Mouse (Mus musculus) midbrain, embryonic 15.5 days (tissue): ENCODE results near the gene Cdh3. TPM values are rescaled to one million over a fixed set of nuclear protein-coding genes. Genes with fewer than 3 reads are reported as not detected.
A peak's percentile ranks its signal among the peaks of the same experiment; 100 is the strongest.

Source experiments
- ATAC-seq: fragments of 200-750 bp; cut with Nextera tagmentation; replicated peaks from 2 replicates; pipeline ENCODE4 v1.8.0; 2017; ENCODE audit warnings: moderate TSS enrichment
- H3K27ac ChIP-seq: fragments of 300-500 bp; sonication (generic); 2 replicates; pipeline ENCODE4 v1.5.1; 2015; ENCODE audit warnings: mild to moderate bottlenecking, inconsistent platforms
- H3K27me3 ChIP-seq: fragments of 300-500 bp; sonication (generic); replicated peaks from 2 replicates; pipeline ENCODE4 v1.6.1; 2015; ENCODE audit warnings: inconsistent platforms
- H3K36me3 ChIP-seq: fragments of 300-500 bp; sonication (generic); replicated peaks from 2 replicates; pipeline ENCODE4 v1.6.1; 2015; ENCODE audit warnings: inconsistent platforms
- H3K4me1 ChIP-seq: fragments of 300-500 bp; sonication (generic); 2 replicates; pipeline ENCODE4 v1.6.1; 2015; ENCODE audit warnings: inconsistent platforms
- H3K4me2 ChIP-seq: fragments of 300-500 bp; sonication (generic); 2 replicates; pipeline ENCODE4 v1.6.1; 2015; ENCODE audit warnings: inconsistent platforms, mild to moderate bottlenecking, moderate library complexity
- H3K4me3 ChIP-seq: fragments of 300-500 bp; sonication (generic); 2 replicates; pipeline ENCODE4 v1.5.1; 2015; ENCODE audit warnings: mild to moderate bottlenecking, inconsistent platforms
- H3K9ac ChIP-seq: fragments of 300-500 bp; sonication (generic); 2 replicates; pipeline ENCODE4 v1.6.1; 2015; ENCODE audit warnings: mild to moderate bottlenecking, inconsistent platforms
- H3K9me3 ChIP-seq: fragments of 300-500 bp; sonication (generic); 2 replicates; pipeline ENCODE4 v1.6.1; 2016; ENCODE audit warnings: inconsistent platforms
- WGBS: fragments of 180-500 bp; shearing (Covaris S2); methylation state at CpG from one replicate; pipeline ENCODE4 v1.1.7; 2015; ENCODE audit warnings: mixed read lengths; 5-methylcytosine and 5-hydroxymethylcytosine counted together
- polyA plus RNA-seq: library from polyadenylated mRNA; unstranded; fragments of >200 nt; fragmentation: Nextera tagmentation; extraction: Ambion mirVana; gene quantifications from 2 replicates; pipeline ENCODE4 v1.2.1, GENCODE M21; 2015

Cdh3 gene
- 0.80 and 1.1 TPM in 2 replicates for polyA plus RNA-seq

DNA sequence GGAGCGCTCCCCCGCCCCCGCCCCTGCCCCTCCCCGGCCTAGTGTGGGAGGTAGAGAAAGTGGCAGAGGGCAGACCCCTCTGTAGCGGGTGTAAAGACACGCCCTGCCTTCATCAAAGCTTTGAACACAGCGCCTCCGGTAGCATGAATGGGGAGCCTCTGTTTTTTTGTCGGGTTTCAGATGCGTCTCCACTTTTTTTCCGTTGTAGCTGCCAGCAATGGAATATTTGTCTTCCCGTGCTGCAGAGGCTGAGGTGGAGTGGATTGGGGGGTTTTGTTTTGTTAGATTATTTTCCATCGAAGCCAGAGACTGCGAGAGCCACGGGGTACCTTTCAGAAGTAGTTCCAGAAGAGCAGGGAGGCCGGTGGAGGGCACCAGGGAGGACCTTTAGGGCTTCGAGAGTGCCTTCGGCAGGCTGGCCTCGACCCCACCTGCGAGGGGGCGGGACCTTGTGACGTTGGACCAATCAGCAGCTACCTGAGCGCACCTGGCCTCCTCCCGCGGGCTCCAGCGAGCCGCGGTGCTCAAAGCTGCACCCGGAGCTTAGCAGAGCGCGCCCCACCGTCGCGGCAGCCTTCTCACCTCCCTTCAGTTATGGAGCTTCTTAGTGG is at the start of gene Cdh3:
Gene Cdh3, plus strand, starts transcription at position 527 of the 611 bp plus-strand sequence.
- Histone ChIP-seq H3K9ac (peak within 1 kb of the TSS; percentile 35), H3K27ac (no peak within 1 kb of the TSS), H3K4me3 (peak within 1 kb of the TSS; percentile 38), H3K27me3 (peaks cover 59% of the 10 kb centered on the region), H3K9me3 (no peaks in the 10 kb centered on the region), H3K4me2 (peak within 1 kb of the TSS; percentile 72), H3K36me3 (no peaks in the 10 kb centered on the region), H3K4me1 (peaks cover 34% of the 10 kb centered on the region)
- ATAC-seq: peak; percentile 37; the same call in 1 of the 2 replicates
- 1% methylated on average over 34 of the region's 34 CpGs for WGBS

DNA sequence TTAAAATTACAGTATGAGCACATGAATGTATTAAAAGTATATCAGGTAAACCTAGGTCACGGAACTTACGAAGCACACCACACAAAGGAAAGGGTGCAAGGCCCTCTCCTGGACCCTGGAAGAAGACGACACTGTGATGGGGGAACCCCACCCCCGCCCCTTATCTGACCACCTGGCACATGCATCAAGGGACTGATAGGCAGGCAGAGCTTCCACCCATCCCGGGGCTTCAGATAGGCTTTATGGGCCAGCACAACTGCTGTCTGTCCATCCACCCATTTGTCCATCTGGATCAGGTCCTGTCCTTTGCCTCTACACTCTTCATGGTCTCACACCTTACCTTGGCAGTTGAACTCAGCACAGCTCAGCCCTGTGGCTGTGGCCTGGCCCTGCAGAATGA is 48.6 kb upstream of the Cdh3 start:
- H3K4me1 ChIP-seq: no peaks in the 10 kb centered on the region
- no peak overlapping the region for H3K9ac ChIP-seq
- no peaks in the 10 kb centered on the region for H3K36me3 ChIP-seq
- H3K9me3 ChIP-seq: no peaks in the 10 kb centered on the region
- WGBS: 91% methylated on average over 5 of the region's 5 CpGs
- no peak for ATAC-seq
- no peak overlapping the region for H3K4me2 ChIP-seq
- no peaks in the 10 kb centered on the region for H3K27me3 ChIP-seq
- H3K4me3 ChIP-seq: no peak overlapping the region
- no peak overlapping the region for H3K27ac ChIP-seq

DNA sequence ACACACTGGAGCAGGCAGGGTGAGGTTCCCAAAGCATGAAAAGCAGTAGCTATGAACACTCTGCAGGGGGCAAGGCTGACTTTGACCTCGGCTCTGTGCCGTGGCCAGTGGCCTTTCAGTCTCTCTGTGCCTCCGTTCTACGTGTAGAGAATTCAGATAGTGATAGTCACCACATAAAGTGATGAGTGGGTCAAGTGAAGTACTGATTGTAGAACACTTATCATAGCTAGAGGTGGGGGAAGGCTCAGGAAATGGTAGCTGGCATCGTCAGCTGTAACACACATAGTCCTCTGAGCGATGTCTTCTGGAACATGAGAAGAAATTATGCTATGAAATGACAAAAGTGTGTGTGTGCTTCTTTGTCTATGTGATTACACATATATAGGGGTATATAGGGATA is 46.9 kb upstream of the Cdh3 start:
- Histone ChIP-seq H3K27ac (no peak overlapping the region), H3K4me2 (no peak overlapping the region), H3K9me3 (no peaks in the 10 kb centered on the region), H3K27me3 (no peaks in the 10 kb centered on the region), H3K4me1 (no peaks in the 10 kb centered on the region), H3K9ac (no peak overlapping the region), H3K4me3 (no peak overlapping the region), H3K36me3 (no peaks in the 10 kb centered on the region)
- WGBS: 82% methylated on average over 6 of the region's 6 CpGs
- ATAC-seq: no peak

DNA sequence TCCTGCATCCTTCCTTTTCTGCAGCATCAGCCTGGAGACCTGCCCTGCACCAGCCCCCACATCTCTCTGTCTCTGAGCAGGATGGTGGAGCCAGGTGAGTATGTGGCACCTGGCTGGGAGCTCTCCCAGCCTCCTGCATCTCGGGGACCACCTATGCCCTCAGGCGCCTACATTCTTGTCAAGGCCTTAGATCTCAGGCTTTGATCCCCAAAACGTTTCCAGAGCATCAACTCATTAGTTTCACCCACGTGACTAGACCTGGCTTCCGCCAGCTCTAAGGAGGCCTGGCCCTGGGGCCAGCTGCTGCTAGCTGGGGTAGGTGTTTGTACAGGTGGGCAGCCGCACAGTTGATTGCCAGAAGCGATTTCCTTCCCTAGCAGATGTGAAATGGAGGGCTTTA is 41.2 kb upstream of the Cdh3 start:
- ATAC-seq: no peak
- Histone ChIP-seq H3K27me3 (no peaks in the 10 kb centered on the region), H3K4me1 (no peaks in the 10 kb centered on the region), H3K27ac (no peak overlapping the region), H3K4me3 (no peak overlapping the region), H3K4me2 (no peak overlapping the region), H3K9me3 (no peaks in the 10 kb centered on the region), H3K36me3 (no peaks in the 10 kb centered on the region), H3K9ac (no peak overlapping the region)
- WGBS: 59% methylated on average over 7 of the region's 7 CpGs

DNA sequence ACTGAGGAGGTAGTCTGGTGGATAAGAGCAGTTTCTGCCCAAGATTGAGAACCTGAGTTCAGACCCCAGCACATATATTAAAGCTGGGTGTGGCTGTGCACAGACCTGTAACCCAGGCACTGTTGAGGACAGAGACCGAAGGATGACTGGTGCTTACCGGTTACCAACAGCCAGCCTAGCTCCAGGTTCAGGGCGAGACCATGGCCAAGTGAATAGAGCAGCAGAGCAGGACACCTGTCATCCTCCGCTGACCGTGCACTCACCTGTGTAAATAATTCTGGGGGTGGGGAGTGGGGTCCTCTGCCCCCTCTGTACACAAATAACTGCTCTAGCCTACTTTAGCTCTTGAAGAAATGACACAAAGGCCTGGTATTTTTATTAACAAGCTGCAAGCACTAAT is 36.7 kb upstream of the Cdh3 start:
- H3K36me3 ChIP-seq: no peaks in the 10 kb centered on the region
- no peak overlapping the region for H3K27ac ChIP-seq
- no peak for ATAC-seq
- H3K4me2 ChIP-seq: no peak overlapping the region
- H3K9me3 ChIP-seq: no peaks in the 10 kb centered on the region
- no peak overlapping the region for H3K9ac ChIP-seq
- WGBS: 90% methylated on average over 5 of the region's 5 CpGs
- no peaks in the 10 kb centered on the region for H3K4me1 ChIP-seq
- H3K4me3 ChIP-seq: no peak overlapping the region
- H3K27me3 ChIP-seq: no peaks in the 10 kb centered on the region

DNA sequence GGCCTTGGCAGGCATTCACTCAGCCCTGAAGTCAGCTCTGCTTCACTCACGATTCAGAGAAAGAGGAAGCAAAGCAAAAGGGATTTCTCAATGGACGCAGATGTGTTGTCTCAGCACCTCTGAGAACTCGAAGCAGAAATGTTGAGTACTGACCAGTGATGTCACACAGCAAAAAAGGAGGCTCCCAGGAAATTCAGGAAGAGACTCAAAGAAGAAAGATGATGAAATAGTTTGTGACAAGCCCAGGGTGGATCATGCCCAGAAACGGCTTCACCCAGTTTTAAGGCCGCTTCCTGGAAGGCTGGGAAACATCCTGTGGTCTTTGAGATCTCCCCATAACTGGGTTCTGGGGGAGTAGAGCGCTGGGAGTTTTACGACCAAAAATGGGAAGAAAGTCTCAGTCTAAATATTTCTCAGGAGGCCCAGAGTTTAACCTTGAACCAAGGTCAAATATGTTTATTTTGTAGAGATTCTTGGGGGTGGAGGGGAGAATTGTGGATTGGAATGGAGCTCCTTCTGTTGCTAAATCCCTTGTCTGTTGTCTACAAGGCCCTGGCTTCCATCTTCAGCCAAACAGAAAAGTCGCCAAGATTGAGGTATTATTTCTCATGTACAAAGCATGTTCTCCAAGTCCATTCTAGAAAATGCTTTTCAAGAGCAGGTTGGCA is 10.5 kb upstream of the Cdh3 start, which contains the start of gene 6030452D12Rik:
Gene 6030452D12Rik, plus strand, starts transcription at position 505 of the 668 bp plus-strand sequence.
- H3K4me3 ChIP-seq: no peak within 1 kb of the TSS
- H3K27me3 ChIP-seq: no peaks in the 10 kb centered on the region; the same call in 1 of the 2 replicates
- no peaks in the 10 kb centered on the region for H3K9me3 ChIP-seq
- WGBS: 84% methylated on average over 8 of the region's 8 CpGs
- H3K36me3 ChIP-seq: no peaks in the 10 kb centered on the region
- no peak within 1 kb of the TSS for H3K4me2 ChIP-seq
- no peaks in the 10 kb centered on the region for H3K4me1 ChIP-seq
- H3K27ac ChIP-seq: no peak within 1 kb of the TSS
- no peak for ATAC-seq
- H3K9ac ChIP-seq: no peak within 1 kb of the TSS

DNA sequence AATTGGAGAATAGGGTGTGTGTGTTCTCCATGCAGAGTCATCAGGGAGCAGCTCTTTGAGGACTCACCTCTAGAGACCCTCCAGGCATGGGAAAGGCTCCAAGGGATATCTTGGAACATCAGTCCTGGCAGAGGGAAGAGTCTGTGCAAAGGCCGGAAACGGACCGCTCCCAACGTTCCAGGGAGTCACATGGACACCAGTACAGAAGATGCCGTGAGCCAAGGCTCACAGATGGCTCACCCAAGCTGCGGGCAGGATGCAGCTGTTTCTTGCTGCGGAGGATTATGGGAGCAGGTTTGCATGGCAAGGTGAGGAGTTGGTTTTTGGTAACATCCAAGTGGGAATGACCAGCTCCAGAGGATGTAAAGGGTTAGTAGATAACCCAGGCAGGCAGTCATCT is 6.5 kb upstream of the Cdh3 start:
- Histone ChIP-seq H3K9me3 (no peaks in the 10 kb centered on the region), H3K4me1 (peaks cover 13% of the 10 kb centered on the region), H3K36me3 (no peaks in the 10 kb centered on the region), H3K4me3 (no peak overlapping the region), H3K9ac (no peak overlapping the region), H3K27ac (no peak overlapping the region), H3K27me3 (peaks cover 16% of the 10 kb centered on the region), H3K4me2 (no peak overlapping the region)
- ATAC-seq: no peak
- WGBS: 93% methylated on average over 7 of the region's 7 CpGs

DNA sequence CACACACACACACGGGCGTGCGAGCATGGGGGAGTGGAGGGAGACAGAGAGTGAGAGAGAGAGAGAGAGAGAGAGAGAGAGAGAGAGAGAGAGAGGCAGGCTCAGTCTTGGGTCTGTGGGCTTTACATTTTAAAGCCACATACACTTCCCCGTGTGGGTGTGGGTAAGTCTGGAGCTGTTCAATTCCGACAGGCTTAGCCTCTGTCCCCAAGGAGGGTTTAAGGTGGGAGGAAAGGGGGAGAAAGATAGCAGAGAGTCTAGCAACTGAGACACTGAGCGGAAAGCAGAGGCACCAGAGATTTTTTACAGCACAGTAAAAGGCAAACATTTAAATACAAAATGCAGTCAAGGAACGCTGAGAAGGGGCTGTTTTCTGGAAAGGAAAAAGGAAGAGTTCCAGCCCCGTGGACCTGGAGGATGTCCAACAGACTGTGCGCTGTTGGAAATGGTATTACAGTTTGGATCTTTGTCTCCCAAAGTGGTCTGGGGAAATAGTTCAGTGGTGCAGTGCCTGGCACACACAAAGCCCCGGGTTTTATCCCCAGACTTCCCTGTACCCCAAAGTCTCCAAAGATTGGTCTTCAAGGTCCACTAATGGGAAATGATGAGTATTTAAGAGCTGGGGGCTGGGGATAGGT is 5.2 kb upstream of the Cdh3 start:
- H3K4me3 ChIP-seq: no peak overlapping the region
- H3K36me3 ChIP-seq: no peaks in the 10 kb centered on the region
- no peak overlapping the region for H3K4me2 ChIP-seq
- H3K27ac ChIP-seq: no peak overlapping the region
- no peak overlapping the region for H3K9ac ChIP-seq
- H3K9me3 ChIP-seq: no peaks in the 10 kb centered on the region
- H3K27me3 ChIP-seq: peaks cover 28% of the 10 kb centered on the region
- peaks cover 19% of the 10 kb centered on the region for H3K4me1 ChIP-seq
- no peak for ATAC-seq
- 58% methylated on average over 10 of the region's 10 CpGs for WGBS

DNA sequence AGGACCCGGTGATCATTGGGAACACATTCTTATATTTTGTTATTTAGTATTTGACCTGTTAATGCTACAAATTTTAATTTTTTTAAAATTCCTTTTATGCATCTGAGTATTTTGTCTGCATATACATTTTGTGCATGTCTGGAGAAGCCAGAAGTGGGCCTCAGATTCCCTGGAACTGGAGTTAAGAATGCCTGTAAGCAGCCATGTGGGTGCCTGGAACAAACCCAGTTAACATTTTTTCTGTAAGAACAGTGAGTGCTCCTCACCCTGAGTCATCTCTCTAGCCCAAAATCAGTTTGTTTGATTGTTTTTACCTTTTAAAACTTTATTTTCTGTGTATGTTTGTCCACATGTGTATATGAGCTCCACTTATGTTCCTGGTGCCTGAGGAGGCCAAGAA is 4.6 kb upstream of the Cdh3 start:
- H3K4me2 ChIP-seq: no peak overlapping the region
- peaks cover 34% of the 10 kb centered on the region for H3K27me3 ChIP-seq
- no peaks in the 10 kb centered on the region for H3K9me3 ChIP-seq
- H3K9ac ChIP-seq: no peak overlapping the region
- no peak for ATAC-seq
- no peak overlapping the region for H3K4me3 ChIP-seq
- H3K4me1 ChIP-seq: peaks cover 25% of the 10 kb centered on the region
- WGBS: 93% methylated on average over 1 of the region's 1 CpGs
- H3K27ac ChIP-seq: no peak overlapping the region
- H3K36me3 ChIP-seq: no peaks in the 10 kb centered on the region

DNA sequence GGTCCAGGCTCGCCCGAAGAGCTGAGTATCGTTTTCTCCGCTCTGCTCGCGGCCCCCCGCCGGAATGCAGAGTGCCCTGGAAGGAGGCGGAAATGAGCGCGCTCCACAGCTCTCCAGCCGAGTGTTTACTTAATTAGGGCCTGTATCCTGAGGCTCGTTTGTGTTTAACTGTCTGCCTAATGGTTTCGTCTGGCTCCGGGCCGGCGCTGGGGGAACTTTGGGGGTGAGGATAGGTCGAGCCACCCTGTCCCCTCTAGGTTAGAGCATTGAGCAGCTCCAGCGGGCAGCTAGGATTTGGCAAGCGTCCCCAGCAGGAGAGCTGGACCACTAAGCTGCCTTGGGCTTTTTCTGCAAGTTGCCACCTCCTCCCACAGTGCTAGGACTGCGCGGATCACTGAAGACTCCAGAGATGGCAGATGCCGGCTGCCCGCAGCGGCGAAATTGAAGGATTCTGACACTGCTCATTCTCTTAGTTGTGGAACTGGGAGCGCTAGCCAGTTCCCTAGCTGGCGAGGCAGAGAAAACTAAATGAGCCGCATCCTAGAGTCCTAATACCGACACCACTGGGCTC is 2.8 kb upstream of the Cdh3 start:
- WGBS: under 1% methylated on average over 30 of the region's 30 CpGs
- H3K4me1 ChIP-seq: peaks cover 34% of the 10 kb centered on the region

DNA sequence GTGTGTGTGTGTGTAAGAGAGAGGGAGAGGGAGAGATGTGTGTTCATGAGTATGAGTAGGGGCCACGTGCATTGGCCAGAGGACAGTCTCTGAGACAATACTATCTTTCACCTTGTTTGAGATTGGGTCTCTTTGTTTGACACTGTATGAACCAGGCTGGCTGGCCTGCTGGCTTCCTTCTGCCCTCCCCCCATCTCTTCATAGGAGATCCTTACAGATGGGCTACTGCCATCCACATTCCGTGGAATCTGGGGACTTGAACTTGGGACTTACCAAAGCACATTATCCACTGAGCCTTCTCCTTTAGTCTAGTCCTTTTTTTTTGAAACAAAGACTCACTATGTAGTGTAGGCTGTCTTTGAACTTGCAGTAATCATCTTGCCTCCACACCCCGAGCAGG is 2.2 kb upstream of the Cdh3 start:
- Histone ChIP-seq H3K4me2 (peak overlapping the region; percentile 71), H3K36me3 (no peaks in the 10 kb centered on the region), H3K9ac (no peak overlapping the region), H3K27me3 (peaks cover 57% of the 10 kb centered on the region), H3K4me3 (no peak overlapping the region; the same call in 1 of the 2 replicates), H3K4me1 (peaks cover 34% of the 10 kb centered on the region), H3K27ac (no peak overlapping the region), H3K9me3 (no peaks in the 10 kb centered on the region)
- ATAC-seq: peak; percentile 17; the same call in 1 of the 2 replicates
- 23% methylated on average over 3 of the region's 3 CpGs for WGBS

More for the DNA sequence above, 2.8 kb upstream of the Cdh3 start:
- H3K9ac ChIP-seq: peak overlapping the region; percentile 34
- no peaks in the 10 kb centered on the region for H3K36me3 ChIP-seq
- ATAC-seq: peak; percentile 60
- H3K9me3 ChIP-seq: no peaks in the 10 kb centered on the region
- peaks cover 51% of the 10 kb centered on the region for H3K27me3 ChIP-seq
- 0 out of 2 replicates have a peak overlapping the region, but pooled peaks have one; percentile 9 for H3K27ac ChIP-seq
- H3K4me3 ChIP-seq: peak overlapping the region; percentile 29
- H3K4me2 ChIP-seq: peak overlapping the region; percentile 71

DNA sequence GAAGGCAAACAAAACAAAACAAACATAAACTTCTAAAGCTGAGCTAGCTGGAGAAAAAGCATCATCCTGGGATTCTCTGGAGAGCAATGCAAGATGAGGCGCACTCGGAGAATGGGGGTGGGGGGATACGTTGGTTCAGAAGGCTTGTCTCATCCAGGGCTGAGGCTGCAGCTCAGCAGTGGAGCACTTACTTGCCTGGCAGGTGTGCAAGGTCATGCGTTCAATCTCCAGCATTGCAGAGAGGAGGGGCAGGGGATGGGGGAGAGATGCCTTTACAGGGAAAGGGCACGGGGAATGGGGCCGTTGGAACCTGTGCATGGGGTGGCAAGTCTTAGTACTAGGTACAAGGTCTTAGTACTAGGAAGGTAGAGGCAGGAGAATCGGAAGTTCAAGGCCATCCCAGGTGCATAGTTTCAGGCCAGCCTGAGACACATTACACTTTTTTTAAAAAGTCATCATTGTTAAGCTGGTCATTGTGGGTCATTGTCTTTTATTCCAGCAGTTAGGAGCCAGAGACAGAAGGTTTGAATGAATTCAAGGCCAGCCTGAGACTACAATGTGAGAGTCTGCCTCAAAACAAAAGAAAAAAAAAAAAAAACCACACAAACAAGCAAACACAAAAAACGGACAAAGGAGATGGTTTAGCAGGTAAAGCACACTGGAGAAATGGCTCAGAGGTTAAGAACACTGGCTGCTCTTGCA is 1.5 kb upstream of the Cdh3 start:
- H3K27ac ChIP-seq: no peak overlapping the region
- no peak overlapping the region for H3K4me3 ChIP-seq
- WGBS: 55% methylated on average over 8 of the region's 8 CpGs
- peaks cover 34% of the 10 kb centered on the region for H3K4me1 ChIP-seq
- H3K4me2 ChIP-seq: no peak overlapping the region
- peaks cover 59% of the 10 kb centered on the region for H3K27me3 ChIP-seq
- H3K36me3 ChIP-seq: no peaks in the 10 kb centered on the region
- H3K9ac ChIP-seq: no peak overlapping the region
- no peaks in the 10 kb centered on the region for H3K9me3 ChIP-seq
- no peak for ATAC-seq
